Mouse (Mus musculus): ENCODE measurements around the gene 4931440F15Rik. TPM values are rescaled to one million over a fixed set of nuclear protein-coding genes. Genes with fewer than 3 reads are reported as not detected.

4931440F15Rik gene
- polyA plus RNA-seq, 1 experiment from 2014 or later: 0.13 TPM

DNA sequence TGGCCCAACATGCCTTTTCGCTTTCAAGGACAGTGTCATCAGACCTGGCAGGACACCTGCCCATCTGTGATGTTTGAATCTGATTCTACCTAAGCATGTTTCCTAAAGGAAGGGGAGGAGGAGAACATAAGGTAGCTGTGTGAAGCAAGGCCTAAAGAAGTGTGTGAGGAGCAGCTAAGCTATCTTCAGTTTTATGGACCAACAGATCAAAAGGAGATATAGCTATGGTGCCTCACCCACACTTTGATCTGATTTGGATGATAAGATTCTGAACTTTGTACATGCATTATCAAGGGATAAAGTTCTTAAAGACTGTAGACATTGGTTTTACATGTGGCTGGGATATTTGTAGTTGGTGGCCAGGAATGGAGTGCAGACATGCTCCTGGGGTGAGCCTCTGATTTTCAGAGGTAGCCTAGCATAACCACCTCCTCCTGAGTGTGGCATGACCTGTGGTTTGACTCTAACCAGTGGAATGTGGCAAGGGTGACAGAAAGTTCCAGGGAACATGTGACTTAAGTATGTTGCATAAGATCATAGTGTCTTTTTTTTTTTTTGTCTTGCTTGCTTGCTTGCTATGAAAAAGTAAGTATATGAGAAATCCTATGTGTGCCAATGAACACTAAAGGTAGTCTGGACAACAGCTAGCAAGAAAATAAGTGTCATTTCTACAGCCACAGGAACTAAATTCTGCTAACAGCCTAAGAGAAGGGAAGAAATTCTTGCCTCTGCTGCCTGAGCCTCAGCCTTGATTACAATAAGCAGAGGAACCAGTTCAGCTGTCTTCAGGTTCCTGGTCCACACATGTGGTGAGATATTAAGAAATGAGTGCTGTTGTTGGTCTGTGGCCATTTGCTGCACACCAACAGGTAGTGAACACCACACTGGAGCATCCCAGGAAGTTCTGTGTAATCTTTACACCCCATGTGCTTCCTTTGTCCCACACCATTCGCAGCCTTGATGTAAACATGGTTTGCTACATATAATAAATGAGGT lies 23.7 kb downstream of the 4931440F15Rik start:
- Histone ChIP-seq H3K9me3 (no peaks in the 10 kb centered on the region), H3K36me3 (no peaks in the 10 kb centered on the region), H3K4me1 (no peaks in the 10 kb centered on the region), H3K27ac (no peak overlapping the region), H3K27me3 (no peaks in the 10 kb centered on the region), H3K4me2 (no peak overlapping the region), H3K4me3 (no peak overlapping the region), H3K9ac (no peak overlapping the region)
- 91% methylated on average over 2 of the region's 2 CpGs for WGBS
- ATAC-seq (ENCODE audit: insufficient number of reproducible peaks, insufficient read depth, low FRiP score, low TSS enrichment, low read depth): no peak

DNA sequence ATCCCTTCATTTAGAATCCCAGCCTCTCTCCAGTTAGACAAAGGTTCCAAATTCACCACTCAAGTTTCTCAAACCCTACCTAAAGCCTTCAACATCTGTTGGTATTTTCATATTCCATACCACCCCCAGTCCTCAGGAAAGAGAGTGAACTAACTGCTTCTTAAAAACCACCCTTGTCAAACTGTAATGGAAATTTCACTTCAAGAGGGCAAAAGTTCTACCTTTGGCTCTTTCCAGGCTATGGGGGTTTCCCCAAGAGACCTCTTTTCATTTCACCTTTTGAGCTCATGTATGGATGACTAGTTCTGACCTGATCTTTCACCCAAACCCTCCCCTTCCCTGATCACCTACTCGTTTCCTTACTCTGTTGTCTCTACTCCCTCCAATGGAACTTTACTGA lies 25.6 kb downstream of the 4931440F15Rik start:
- Histone ChIP-seq H3K27ac (no peak overlapping the region), H3K4me1 (no peaks in the 10 kb centered on the region), H3K4me2 (no peak overlapping the region), H3K9me3 (no peaks in the 10 kb centered on the region), H3K9ac (no peak overlapping the region), H3K4me3 (no peak overlapping the region), H3K36me3 (no peaks in the 10 kb centered on the region), H3K27me3 (no peaks in the 10 kb centered on the region)
- WGBS: 52% methylated on average over 1 of the region's 1 CpGs
- no peak for ATAC-seq (ENCODE audit: insufficient number of reproducible peaks, insufficient read depth, low FRiP score, low TSS enrichment, low read depth)

DNA sequence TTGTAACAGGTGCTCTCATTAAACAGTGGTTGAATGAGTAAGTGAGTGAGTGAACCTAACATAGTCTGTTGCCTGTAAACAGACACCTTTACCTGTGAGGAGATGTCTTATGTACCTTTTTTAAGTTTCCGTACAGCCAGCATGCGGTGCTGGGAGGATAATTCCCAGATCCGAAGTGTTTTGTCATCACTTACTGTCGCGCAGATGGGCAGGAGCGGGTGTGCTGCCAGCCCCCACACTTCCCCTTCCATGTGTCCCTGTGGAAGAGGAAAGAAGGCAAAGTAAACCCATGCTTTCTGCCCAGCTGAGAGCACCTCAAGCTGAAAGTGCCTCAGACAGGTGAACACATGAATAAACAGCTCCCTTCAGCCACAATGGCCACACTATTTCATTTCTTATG lies 30.4 kb downstream of the 4931440F15Rik start:
- no peak overlapping the region for H3K4me3 ChIP-seq

DNA sequence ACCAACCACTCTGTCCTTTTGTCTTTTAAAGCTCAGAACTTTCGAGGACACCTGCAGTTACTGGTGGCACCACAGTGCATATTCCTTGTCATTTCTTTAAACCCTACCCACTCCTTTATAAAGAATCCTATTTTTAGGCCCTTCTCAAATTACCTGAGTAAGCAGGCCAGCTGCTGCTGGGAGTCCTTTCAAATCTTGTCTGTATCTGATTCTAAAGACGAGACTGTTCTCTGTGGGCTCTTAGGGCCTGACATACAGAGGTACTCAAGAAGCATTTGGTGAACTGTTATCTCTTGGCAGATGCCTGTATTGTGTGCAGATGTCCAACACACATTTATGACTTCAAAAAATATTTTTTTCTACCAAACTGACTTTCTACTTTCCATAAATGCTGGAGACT lies 31.0 kb downstream of the 4931440F15Rik start:
- no peak overlapping the region for H3K27ac ChIP-seq
- WGBS: 34% methylated on average over 2 of the region's 2 CpGs

More for the DNA sequence above, 30.4 kb downstream of the 4931440F15Rik start:
- Histone ChIP-seq H3K27ac (no peak overlapping the region), H3K4me2 (no peak overlapping the region), H3K9me3 (no peaks in the 10 kb centered on the region), H3K27me3 (no peaks in the 10 kb centered on the region), H3K4me1 (no peaks in the 10 kb centered on the region), H3K9ac (no peak overlapping the region), H3K36me3 (no peaks in the 10 kb centered on the region)
- ATAC-seq (ENCODE audit: insufficient number of reproducible peaks, insufficient read depth, low FRiP score, low TSS enrichment, low read depth): no peak
- WGBS: 89% methylated on average over 6 of the region's 6 CpGs

DNA sequence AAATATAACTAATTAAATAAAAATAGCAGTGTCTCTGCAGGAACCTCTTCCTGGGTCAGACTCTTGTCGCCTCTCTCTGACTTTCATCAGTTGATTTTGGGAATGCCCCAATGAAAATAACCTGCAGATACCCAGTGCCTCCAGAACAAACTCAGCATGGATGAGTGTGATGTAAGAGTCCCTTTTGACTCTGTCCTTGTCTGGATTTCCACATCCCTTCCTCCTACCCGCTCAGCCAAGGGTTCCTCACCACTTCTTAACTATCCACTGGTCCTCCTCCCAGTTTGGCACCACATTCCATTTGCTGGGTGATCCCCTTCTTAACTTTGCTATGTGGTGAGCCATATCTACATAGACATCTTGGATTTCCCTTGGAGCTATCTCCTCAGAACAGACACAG lies 34.7 kb downstream of the 4931440F15Rik start:
- Histone ChIP-seq H3K9ac (no peak overlapping the region), H3K36me3 (no peaks in the 10 kb centered on the region), H3K4me2 (no peak overlapping the region), H3K9me3 (no peaks in the 10 kb centered on the region), H3K27ac (no peak overlapping the region), H3K27me3 (no peaks in the 10 kb centered on the region), H3K4me3 (no peak overlapping the region), H3K4me1 (0 out of 2 replicates have a peak, but pooled peaks cover 3% of the 10 kb centered on the region)
- ATAC-seq (ENCODE audit: insufficient number of reproducible peaks, insufficient read depth, low FRiP score, low TSS enrichment, low read depth): no peak
- WGBS: 92% methylated on average over 2 of the region's 2 CpGs

More for the DNA sequence above, 31.0 kb downstream of the 4931440F15Rik start:
- Histone ChIP-seq H3K4me1 (no peaks in the 10 kb centered on the region), H3K9me3 (no peaks in the 10 kb centered on the region), H3K9ac (no peak overlapping the region), H3K4me2 (no peak overlapping the region), H3K4me3 (no peak overlapping the region), H3K27me3 (no peaks in the 10 kb centered on the region), H3K36me3 (no peaks in the 10 kb centered on the region)
- no peak for ATAC-seq (ENCODE audit: insufficient number of reproducible peaks, insufficient read depth, low FRiP score, low TSS enrichment, low read depth)

DNA sequence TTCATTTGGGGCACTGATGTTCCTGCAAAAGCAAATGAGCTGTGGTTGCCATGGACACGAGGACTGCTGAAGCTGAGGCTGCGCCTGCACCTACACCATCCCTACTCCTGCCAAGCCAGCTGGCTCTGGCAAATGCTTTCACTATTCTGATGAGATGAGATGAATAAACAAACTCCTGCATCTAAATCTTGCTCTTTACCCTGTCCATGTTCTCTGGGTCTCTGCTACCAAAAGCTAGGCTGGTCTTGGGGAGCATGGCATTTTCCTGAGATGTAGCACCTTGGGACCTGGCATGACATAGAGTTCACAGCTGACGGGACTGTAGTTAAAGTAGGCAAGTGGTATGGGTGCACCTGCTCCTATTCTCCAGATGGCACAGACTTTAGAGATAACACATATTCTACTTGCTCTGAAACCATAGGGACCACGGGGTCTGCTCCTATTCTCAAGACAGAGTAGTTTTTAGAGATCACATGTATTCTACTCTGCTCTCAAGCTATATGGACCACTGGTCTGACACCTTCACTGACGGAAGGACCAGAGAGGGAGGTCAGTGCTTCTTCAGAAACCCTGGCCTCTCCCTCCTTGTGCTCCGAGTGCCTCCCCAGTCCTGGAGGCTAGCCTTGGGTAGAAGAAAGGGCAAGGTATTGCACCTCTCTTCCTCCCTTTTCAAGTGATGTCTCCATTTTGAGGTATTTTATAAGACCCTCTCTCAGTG lies 36.4 kb downstream of the 4931440F15Rik start:
- Histone ChIP-seq H3K9me3 (no peaks in the 10 kb centered on the region), H3K27ac (no peak overlapping the region), H3K4me2 (no peak overlapping the region), H3K9ac (no peak overlapping the region), H3K27me3 (no peaks in the 10 kb centered on the region), H3K4me1 (0 out of 2 replicates have a peak, but pooled peaks cover 3% of the 10 kb centered on the region), H3K4me3 (no peak overlapping the region), H3K36me3 (no peaks in the 10 kb centered on the region)
- WGBS: 77% methylated on average over 6 of the region's 6 CpGs
- ATAC-seq (ENCODE audit: insufficient number of reproducible peaks, insufficient read depth, low FRiP score, low TSS enrichment, low read depth): no peak

- no peak overlapping the region for H3K4me2 ChIP-seq
- H3K27ac ChIP-seq: no peak overlapping the region
- H3K4me1 ChIP-seq: 0 out of 2 replicates have a peak, but pooled peaks cover 3% of the 10 kb centered on the region
- H3K9ac ChIP-seq: no peak overlapping the region
- no peak overlapping the region for H3K4me3 ChIP-seq
- ATAC-seq (ENCODE audit: insufficient number of reproducible peaks, insufficient read depth, low FRiP score, low TSS enrichment, low read depth): no peak
- no peaks in the 10 kb centered on the region for H3K27me3 ChIP-seq
- WGBS: 46% methylated on average over 1 of the region's 1 CpGs
- no peaks in the 10 kb centered on the region for H3K9me3 ChIP-seq
- H3K36me3 ChIP-seq: no peaks in the 10 kb centered on the region
Measured at GRCm38 (mm10) chr11:29788499-29788898, 37.0 kb downstream of the 4931440F15Rik start.

GRCm38 (mm10) chr11:29787473-29787872 lies 38.0 kb downstream of the 4931440F15Rik start:
- Histone ChIP-seq H3K4me2 (no peak overlapping the region), H3K27me3 (no peaks in the 10 kb centered on the region), H3K4me3 (no peak overlapping the region), H3K9ac (no peak overlapping the region), H3K36me3 (no peaks in the 10 kb centered on the region), H3K4me1 (0 out of 2 replicates have a peak, but pooled peaks cover 3% of the 10 kb centered on the region), H3K27ac (no peak overlapping the region), H3K9me3 (no peaks in the 10 kb centered on the region)
- 6% methylated on average over 5 of the region's 5 CpGs for WGBS
- no peak for ATAC-seq (ENCODE audit: insufficient number of reproducible peaks, insufficient read depth, low FRiP score, low TSS enrichment, low read depth)

DNA sequence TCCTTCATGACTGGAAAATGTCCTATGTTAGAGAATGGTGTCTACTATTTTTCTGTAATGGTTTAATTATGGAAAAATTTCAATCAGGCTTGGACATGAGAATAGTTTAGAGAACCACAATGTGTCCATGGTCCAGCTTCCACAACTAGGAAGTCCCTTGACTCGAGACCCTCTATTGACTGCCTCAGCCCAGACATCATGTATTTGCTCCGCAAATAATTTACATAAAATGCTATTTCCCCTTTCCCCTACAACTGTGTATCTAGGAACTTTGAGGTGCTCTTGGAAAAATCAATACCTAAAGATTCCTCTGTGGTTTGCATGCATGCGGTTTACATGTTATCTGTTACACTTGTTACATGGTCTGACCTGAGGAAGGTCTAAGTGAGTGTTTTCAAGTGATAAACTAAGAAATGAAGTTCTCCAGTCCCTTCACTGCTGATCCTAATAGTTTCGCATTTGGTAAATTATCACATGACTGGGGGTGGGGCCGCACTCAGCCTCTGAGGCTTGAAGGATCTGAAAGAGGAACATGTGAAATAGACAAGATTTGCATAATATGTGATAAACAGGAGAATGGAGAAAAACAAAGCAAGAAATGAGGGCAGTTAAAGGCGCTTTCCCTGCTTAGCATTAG lies 38.8 kb downstream of the 4931440F15Rik start:
- WGBS: 84% methylated on average over 6 of the region's 6 CpGs

GRCm38 (mm10) chr11:29779409-29780026 lies 46.0 kb downstream of the 4931440F15Rik start:
- no peaks in the 10 kb centered on the region for H3K9me3 ChIP-seq
- H3K4me1 ChIP-seq: no peaks in the 10 kb centered on the region
- no peak for ATAC-seq (ENCODE audit: insufficient number of reproducible peaks, insufficient read depth, low FRiP score, low TSS enrichment, low read depth)
- no peak overlapping the region for H3K9ac ChIP-seq
- no peaks in the 10 kb centered on the region for H3K27me3 ChIP-seq
- no peak overlapping the region for H3K4me3 ChIP-seq
- no peak overlapping the region for H3K4me2 ChIP-seq
- no peak overlapping the region for H3K27ac ChIP-seq
- 34% methylated on average over 2 of the region's 2 CpGs for WGBS
- H3K36me3 ChIP-seq: no peaks in the 10 kb centered on the region

More for the DNA sequence above, 38.8 kb downstream of the 4931440F15Rik start:
- no peak for ATAC-seq (ENCODE audit: insufficient number of reproducible peaks, insufficient read depth, low FRiP score, low TSS enrichment, low read depth)
- Histone ChIP-seq H3K4me3 (no peak overlapping the region), H3K27ac (no peak overlapping the region), H3K9me3 (no peaks in the 10 kb centered on the region), H3K27me3 (no peaks in the 10 kb centered on the region), H3K36me3 (no peaks in the 10 kb centered on the region), H3K9ac (no peak overlapping the region), H3K4me2 (no peak overlapping the region), H3K4me1 (0 out of 2 replicates have a peak, but pooled peaks cover 3% of the 10 kb centered on the region)

- Histone ChIP-seq H3K4me1 (no peaks in the 10 kb centered on the region), H3K4me3 (no peak overlapping the region), H3K9ac (no peak overlapping the region), H3K9me3 (no peaks in the 10 kb centered on the region), H3K4me2 (no peak overlapping the region), H3K27me3 (no peaks in the 10 kb centered on the region), H3K36me3 (no peaks in the 10 kb centered on the region), H3K27ac (no peak overlapping the region)
- ATAC-seq (ENCODE audit: insufficient number of reproducible peaks, insufficient read depth, low FRiP score, low TSS enrichment, low read depth): no peak
- 66% methylated on average over 3 of the region's 3 CpGs for WGBS
Measured at GRCm38 (mm10) chr11:29778936-29779335, 46.5 kb downstream of the 4931440F15Rik start.
